Mouse (Mus musculus) intestine, embryonic 14.5 days (tissue): ENCODE measurements around the gene 1700008P02Rik. TPM values are rescaled to one million over a fixed set of nuclear protein-coding genes. Genes with fewer than 3 reads are reported as not detected.
"Not testable (repeated sequence)": the region's sequence is repeated elsewhere in the genome, so short reads cannot be mapped to it uniquely, and the experiment has no call there.

Source experiments
- ATAC-seq: fragments of 200-750 bp; cut with Nextera tagmentation; replicated peaks from 2 replicates; pipeline ENCODE4 v1.8.0; 2017; ENCODE audit warnings: low read depth, moderate number of reproducible peaks, moderate TSS enrichment, moderate library complexity; ENCODE audit not compliant: low FRiP score, low TSS enrichment
- DNase-seq: peaks from one replicate; pipeline ENCODE4 v3.0.0-alpha.2; 2018; ENCODE audit warnings: low spot score
- H3K27ac ChIP-seq: fragments of 300-500 bp; sonication (generic); 2 replicates; pipeline ENCODE4 v1.5.1; 2014; ENCODE audit warnings: low read depth, mild to moderate bottlenecking, control low read depth
- H3K27me3 ChIP-seq: fragments of 300-500 bp; sonication (generic); replicated peaks from 2 replicates; pipeline ENCODE4 v1.6.1; 2014; ENCODE audit warnings: low read length, control low read depth; ENCODE audit not compliant: control insufficient read depth, insufficient read depth
- H3K36me3 ChIP-seq: fragments of 300-500 bp; sonication (generic); 2 replicates; pipeline ENCODE4 v1.6.1; 2014; ENCODE audit warnings: low read length, control low read depth; ENCODE audit not compliant: control insufficient read depth, insufficient read depth
- H3K4me1 ChIP-seq: fragments of 300-500 bp; sonication (generic); replicated peaks from 2 replicates; pipeline ENCODE4 v1.6.1; 2014; ENCODE audit warnings: low read length, control low read depth, mixed read lengths; ENCODE audit not compliant: control insufficient read depth, insufficient read depth
- H3K4me2 ChIP-seq: fragments of 300-500 bp; sonication (generic); 2 replicates; pipeline ENCODE4 v1.6.1; 2014; ENCODE audit warnings: low read length
- H3K4me3 ChIP-seq: fragments of 300-500 bp; sonication (generic); 2 replicates; pipeline ENCODE4 v1.5.1; 2014; ENCODE audit warnings: low read depth, low read length, control low read depth, mixed read lengths
- H3K9ac ChIP-seq: fragments of 300-500 bp; sonication (generic); 2 replicates; pipeline ENCODE4 v1.6.1; 2014; ENCODE audit warnings: mild to moderate bottlenecking, low read length
- H3K9me3 ChIP-seq: fragments of 300-500 bp; sonication (generic); 2 replicates; pipeline ENCODE4 v1.6.1; 2016; ENCODE audit warnings: low read length, control low read depth; ENCODE audit not compliant: control insufficient read depth
- WGBS: fragments of 180-500 bp; shearing (Covaris S2); extraction: QIAGEN DNeasy Blood & Tissue Kit; methylation state at CpG from one replicate; pipeline ENCODE4 v1.1.7; 2014; 5-methylcytosine and 5-hydroxymethylcytosine counted together
- polyA plus RNA-seq: library from polyadenylated mRNA; unstranded; fragments of >200 nt; fragmentation: Nextera tagmentation; extraction: Ambion mirVana; gene quantifications from 2 replicates; pipeline ENCODE4 v1.2.1, GENCODE M21; 2014

The 1700008P02Rik gene
- polyA plus RNA-seq, result not detected in 2 replicates

DNA sequence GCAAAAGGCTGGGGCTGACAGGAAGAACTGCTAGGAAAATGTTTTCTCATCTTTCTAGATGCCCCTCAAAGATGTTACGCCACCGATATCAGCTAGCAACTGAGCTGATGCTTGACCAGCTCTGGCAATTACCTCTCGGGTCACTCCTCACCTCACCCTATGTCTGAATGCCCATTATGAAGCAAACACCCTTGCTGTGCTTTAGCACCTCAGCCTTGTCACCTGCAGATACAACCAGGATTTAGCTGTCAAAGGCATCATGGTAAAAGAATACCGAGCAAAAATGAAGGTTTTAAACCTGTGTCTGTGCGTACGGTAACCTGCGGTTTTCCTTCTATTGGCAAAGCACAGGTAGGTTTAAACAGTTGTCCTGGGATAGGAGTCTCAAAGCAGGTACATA is at the start of gene 1700008P02Rik:
1700008P02Rik (minus strand) TSS at position 101 of the 400 bp plus-strand sequence.
- Histone ChIP-seq H3K9ac (no peak within 1 kb of the TSS), H3K36me3 (no peaks in the 10 kb centered on the region), H3K27ac (no peak within 1 kb of the TSS), H3K4me1 (no peaks in the 10 kb centered on the region), H3K4me2 (no peak within 1 kb of the TSS), H3K4me3 (no peak within 1 kb of the TSS), H3K9me3 (no peaks in the 10 kb centered on the region), H3K27me3 (no peaks in the 10 kb centered on the region)
- ATAC-seq (no peak), DNase-seq (no peak)
- 93% methylated on average over 7 of the region's 7 CpGs for WGBS

DNA sequence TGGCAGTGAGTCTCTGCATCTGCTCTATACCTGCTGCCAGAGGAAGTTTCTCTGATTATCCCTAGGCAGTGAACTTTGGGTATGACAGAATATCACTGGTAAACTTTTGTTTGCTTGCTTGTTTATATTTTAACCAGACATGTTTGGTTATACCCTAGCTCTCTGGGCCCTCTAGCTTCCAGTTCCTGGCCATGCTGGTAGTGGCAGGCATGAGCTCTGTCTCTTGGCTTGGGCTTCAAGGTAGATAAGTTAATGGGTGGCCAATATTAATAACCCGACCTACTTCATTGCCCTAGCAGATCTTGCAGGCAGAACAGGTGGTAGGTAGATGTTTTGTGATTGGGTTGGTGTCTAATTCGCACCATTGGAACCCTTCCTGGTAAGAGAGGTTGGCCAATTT is 29.2 kb upstream of the 1700008P02Rik start:
- 85% methylated on average over 2 of the region's 2 CpGs for WGBS

DNA sequence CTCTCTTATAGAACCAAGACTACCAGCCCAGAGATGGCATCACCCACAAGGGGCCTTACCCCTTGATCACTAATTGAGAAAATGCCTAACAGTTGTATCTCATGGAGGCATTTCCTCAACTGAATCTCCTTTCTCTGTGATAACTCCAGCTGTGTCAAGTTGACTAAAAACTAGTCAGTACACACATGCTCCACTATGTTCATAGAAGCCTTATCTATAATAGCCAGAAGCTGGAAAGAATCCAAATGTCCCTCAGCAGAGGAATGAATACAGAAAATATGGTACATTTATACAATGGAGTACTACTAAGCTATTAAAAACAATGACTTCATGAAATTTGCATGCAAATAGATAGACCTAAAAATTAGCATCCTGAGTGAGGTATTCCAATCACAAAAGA is 17.9 kb upstream of the 1700008P02Rik start:
- H3K9me3 ChIP-seq, H3K27me3 ChIP-seq, H3K4me1 ChIP-seq, H3K4me3 ChIP-seq, H3K27ac ChIP-seq, ATAC-seq, H3K9ac ChIP-seq, DNase-seq, H3K4me2 ChIP-seq, H3K36me3 ChIP-seq: not testable (repeated sequence)

More for the DNA sequence above, 29.2 kb upstream of the 1700008P02Rik start:
- Histone ChIP-seq H3K36me3 (no peaks in the 10 kb centered on the region), H3K4me1 (no peaks in the 10 kb centered on the region), H3K4me2 (no peak overlapping the region), H3K4me3 (no peak overlapping the region), H3K27me3 (no peaks in the 10 kb centered on the region), H3K9ac (no peak overlapping the region), H3K9me3 (no peaks in the 10 kb centered on the region), H3K27ac (no peak overlapping the region)
- no peak for DNase-seq
- ATAC-seq, result no peak

DNA sequence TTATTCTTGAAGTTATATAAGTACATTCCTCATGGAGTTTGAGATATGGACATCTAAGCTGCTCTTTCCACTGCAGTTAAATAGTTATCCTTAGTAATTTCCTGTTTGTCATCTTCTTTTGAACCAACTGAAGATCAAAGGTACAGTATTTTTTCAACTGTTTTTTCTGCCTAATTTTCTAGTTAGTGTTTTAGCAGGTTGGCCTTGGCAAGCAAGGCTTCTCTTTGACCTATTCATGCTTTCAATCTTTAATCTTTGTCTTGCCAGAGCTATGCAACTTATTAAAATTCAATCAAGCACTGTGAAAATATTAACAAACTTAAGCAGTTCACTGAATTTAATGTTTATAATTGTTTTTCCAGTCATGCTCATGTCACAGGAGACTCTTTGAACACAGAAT is 14.0 kb upstream of the 1700008P02Rik start:
- H3K4me2 ChIP-seq, result no peak overlapping the region
- no peak for ATAC-seq
- no peak overlapping the region for H3K9ac ChIP-seq
- H3K27me3 ChIP-seq, result no peaks in the 10 kb centered on the region
- H3K27ac ChIP-seq, result no peak overlapping the region
- H3K4me1 ChIP-seq, result no peaks in the 10 kb centered on the region
- H3K36me3 ChIP-seq, result no peaks in the 10 kb centered on the region
- no peak overlapping the region for H3K4me3 ChIP-seq
- H3K9me3 ChIP-seq, result no peaks in the 10 kb centered on the region
- DNase-seq, result no peak

DNA sequence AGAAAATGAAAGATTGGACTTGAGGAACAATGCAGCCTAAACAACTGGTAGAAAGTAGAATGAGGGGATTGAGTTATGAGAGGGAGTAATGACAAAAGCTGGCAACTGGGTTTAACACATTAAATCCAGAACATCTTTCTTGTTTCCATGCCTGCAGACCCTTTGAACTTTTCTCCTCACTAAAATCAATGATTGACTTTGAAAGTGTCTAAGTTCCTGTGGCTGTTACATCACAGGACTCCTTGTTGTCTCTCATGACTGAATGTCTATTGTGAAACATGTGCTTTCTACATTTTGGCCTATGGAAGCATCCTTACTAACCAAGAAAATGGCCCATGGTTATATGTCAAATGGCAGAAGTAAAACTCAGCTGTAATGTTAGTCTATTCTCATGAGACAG is 2.4 kb downstream of the 1700008P02Rik start:
- Histone ChIP-seq H3K4me2 (no peak overlapping the region), H3K4me1 (no peaks in the 10 kb centered on the region), H3K27ac (no peak overlapping the region), H3K27me3 (no peaks in the 10 kb centered on the region), H3K4me3 (no peak overlapping the region), H3K36me3 (no peaks in the 10 kb centered on the region), H3K9me3 (no peaks in the 10 kb centered on the region), H3K9ac (no peak overlapping the region)
- ATAC-seq, result no peak
- DNase-seq, result no peak
